Mouse (Mus musculus) intestine, embryonic 16.5 days (tissue): ENCODE results near the gene Trappc3. TPM values are rescaled to one million over a fixed set of nuclear protein-coding genes. Genes with fewer than 3 reads are reported as not detected.

ENCODE experiments used
- ATAC-seq: fragments of 200-750 bp; cut with Nextera tagmentation; 2 replicates; pipeline ENCODE4 v1.8.0; 2017; ENCODE audit warnings: moderate TSS enrichment, moderate library complexity
- H3K27ac ChIP-seq: fragments of 300-500 bp; sonication (generic); 2 replicates; pipeline ENCODE4 v1.5.1; 2014; ENCODE audit warnings: mild to moderate bottlenecking, low read length
- H3K27me3 ChIP-seq: fragments of 300-500 bp; sonication (generic); replicated peaks from 2 replicates; pipeline ENCODE4 v1.6.1; 2014; ENCODE audit warnings: low read length, control low read depth, mixed read lengths; ENCODE audit not compliant: control insufficient read depth, insufficient read depth
- H3K36me3 ChIP-seq: fragments of 300-500 bp; sonication (generic); 2 replicates; pipeline ENCODE4 v1.6.1; 2014; ENCODE audit warnings: low read length, control low read depth; ENCODE audit not compliant: control insufficient read depth, insufficient read depth
- H3K4me1 ChIP-seq: fragments of 300-500 bp; sonication (generic); 2 replicates; pipeline ENCODE4 v1.6.1; 2014; ENCODE audit warnings: low read length, control low read depth, mixed read lengths; ENCODE audit not compliant: control insufficient read depth, insufficient read depth
- H3K4me2 ChIP-seq: fragments of 300-500 bp; sonication (generic); 2 replicates; pipeline ENCODE4 v1.6.1; 2014; ENCODE audit warnings: low read depth, low read length, control low read depth
- H3K4me3 ChIP-seq: fragments of 300-500 bp; sonication (generic); 2 replicates; pipeline ENCODE4 v1.5.1; 2014; ENCODE audit warnings: mild to moderate bottlenecking, low read length
- H3K9ac ChIP-seq: fragments of 300-500 bp; sonication (generic); 2 replicates; pipeline ENCODE4 v1.6.1; 2014; ENCODE audit warnings: low read depth, low read length
- H3K9me3 ChIP-seq: fragments of 300-500 bp; sonication (generic); 2 replicates; pipeline ENCODE4 v1.6.1; 2016; ENCODE audit warnings: low read length, control low read depth; ENCODE audit not compliant: control insufficient read depth
- WGBS: fragments of 180-500 bp; shearing (Covaris S2); extraction: QIAGEN DNeasy Blood & Tissue Kit; methylation state at CpG from one replicate; pipeline ENCODE4 v1.1.7; 2014; 5-methylcytosine and 5-hydroxymethylcytosine counted together
- polyA plus RNA-seq: library from polyadenylated mRNA; unstranded; fragments of >200 nt; fragmentation: Nextera tagmentation; extraction: Ambion mirVana; gene quantifications from 2 replicates; pipeline ENCODE4 v1.2.1, GENCODE M21; 2015

The Trappc3 gene
- polyA plus RNA-seq, 1 experiment from 2014 or later = 107 TPM

GRCm38 (mm10) chr4:126325281-126325861 lies 63.2 kb downstream of the Trappc3 start, which contains the start of gene Tekt2:
Gene Tekt2, minus strand, starts transcription at chr4:126325688.
- Histone ChIP-seq H3K27me3 (no peaks in the 10 kb centered on the region; the same call in 1 of the 2 replicates), H3K36me3 (no peaks in the 10 kb centered on the region), H3K27ac (no peak within 1 kb of the TSS), H3K4me3 (peak within 1 kb of the TSS; percentile 37), H3K9ac (peak within 1 kb of the TSS; percentile 39), H3K4me1 (peaks cover 9% of the 10 kb centered on the region), H3K4me2 (peak within 1 kb of the TSS; percentile 61), H3K9me3 (no peaks in the 10 kb centered on the region)
- ATAC-seq = 0 out of 2 replicates have a peak, but pooled peaks have one; percentile 29
- WGBS = 8% methylated on average over 23 of the region's 23 CpGs

Other genes starting within 250 kb of the Trappc3 start
- gene Csf3r, start 237.8 kb upstream of the Trappc3 start, polyA plus RNA-seq = 0.56 and 0.83 TPM in 2 replicates
- gene Mrps15, start 215.4 kb upstream of the Trappc3 start, polyA plus RNA-seq = 142 and 151 TPM in 2 replicates
- 7.2 and 11.1 TPM in 2 replicates for gene Oscp1, start 203.8 kb upstream of the Trappc3 start, polyA plus RNA-seq
- gene Lsm10, start 165.7 kb upstream of the Trappc3 start, polyA plus RNA-seq = 54.8 and 57.5 TPM in 2 replicates
- 26.1 and 28.5 TPM in 2 replicates for gene Stk40, start 158.4 kb upstream of the Trappc3 start, polyA plus RNA-seq
- gene Eva1b, start 114.6 kb upstream of the Trappc3 start, polyA plus RNA-seq = 34.7 and 35.4 TPM in 2 replicates
- gene Sh3d21, start 98.8 kb upstream of the Trappc3 start, polyA plus RNA-seq = 13.2 and 13.9 TPM in 2 replicates
- 132 and 141 TPM in 2 replicates for gene Thrap3, start 59.6 kb upstream of the Trappc3 start, polyA plus RNA-seq
- 13.1 and 16.7 TPM in 2 replicates for gene Map7d1, start 6.0 kb upstream of the Trappc3 start, polyA plus RNA-seq
- gene Col8a2, start 24.5 kb downstream of the Trappc3 start, polyA plus RNA-seq = 3.5 and 4.5 TPM in 2 replicates
- gene Adprhl2, start 59.4 kb downstream of the Trappc3 start, polyA plus RNA-seq = 59.0 and 60.1 TPM in 2 replicates
- 4.8 and 5.6 TPM in 2 replicates for gene Tekt2, start 63.4 kb downstream of the Trappc3 start, polyA plus RNA-seq
- gene Ago3, start 167.2 kb downstream of the Trappc3 start, polyA plus RNA-seq = 9.7 and 10.6 TPM in 2 replicates
- 3.3 and 3.5 TPM in 2 replicates for gene Ago1, start 206.3 kb downstream of the Trappc3 start, polyA plus RNA-seq